Mouse (Mus musculus) frontal cortex, adult (tissue): ENCODE results near the gene Lpgat1.

Experiments used
- ATAC-seq: cut with Nextera tagmentation; 2 replicates; pipeline ENCODE4 v1.9.2; 2017; ENCODE audit warnings: mild to moderate bottlenecking, moderate library complexity, mixed read lengths; ENCODE audit not compliant: low TSS enrichment

Lpgat1 gene

DNA sequence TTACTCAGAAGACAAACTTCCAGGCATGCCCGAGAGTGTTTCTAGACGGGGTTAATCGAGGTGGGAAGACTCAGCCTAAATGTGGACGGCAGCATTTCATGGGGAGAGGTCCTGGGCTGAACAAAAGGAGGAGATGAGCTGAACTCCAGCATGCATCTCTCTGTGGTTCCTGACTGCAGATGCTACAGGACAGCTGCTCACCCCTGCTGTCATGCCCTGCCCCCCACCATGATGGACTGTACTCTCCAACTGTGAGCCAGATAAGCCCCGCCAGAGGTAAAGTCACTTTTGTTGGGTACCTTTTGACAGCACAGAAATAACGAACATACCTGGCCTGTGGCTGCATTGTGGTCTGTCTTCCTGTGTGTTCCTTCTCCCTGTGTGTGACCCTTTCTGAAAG, 88.2 kb downstream of the Lpgat1 start:
- ATAC-seq = no peak

DNA sequence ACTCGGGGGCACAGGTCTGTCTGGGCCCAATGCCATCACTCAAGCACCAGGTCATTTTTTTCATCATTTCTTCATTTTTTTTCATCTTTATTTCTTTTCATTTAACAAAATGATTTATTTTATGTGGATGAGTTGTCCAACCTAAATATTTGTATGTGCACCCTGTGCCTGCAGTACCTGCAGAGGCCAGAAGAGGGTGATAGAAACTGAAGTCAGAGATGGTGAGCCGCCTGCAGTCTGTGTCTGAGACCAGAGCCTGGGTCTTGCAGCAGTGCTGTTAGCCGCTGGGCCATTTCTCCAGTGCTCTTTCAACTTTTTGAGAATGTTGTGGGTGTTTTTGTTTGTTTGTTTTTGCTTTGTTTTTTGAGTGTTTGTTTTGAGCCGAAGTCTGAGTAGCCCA, 89.1 kb downstream of the Lpgat1 start:
- ATAC-seq = no peak

DNA sequence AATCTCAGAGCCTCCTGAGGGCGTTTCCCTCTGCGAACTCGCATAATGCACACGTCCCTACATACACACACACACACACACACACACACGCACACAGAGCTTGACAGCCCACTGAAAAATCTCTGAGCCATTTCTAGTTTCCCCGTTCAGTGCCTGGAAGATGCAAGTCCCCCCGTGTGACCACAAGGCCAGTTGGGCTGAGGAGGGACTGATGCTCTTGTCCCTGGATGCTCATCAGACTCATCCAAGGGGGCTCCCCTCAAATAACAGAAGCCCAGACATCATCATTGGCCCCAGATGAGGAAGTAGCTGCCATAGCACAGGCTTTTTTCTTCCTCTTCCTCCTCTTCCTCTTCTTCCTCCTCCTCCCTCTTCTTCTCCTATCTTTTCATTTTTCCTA, 90.3 kb downstream of the Lpgat1 start:
- ATAC-seq = no peak

DNA sequence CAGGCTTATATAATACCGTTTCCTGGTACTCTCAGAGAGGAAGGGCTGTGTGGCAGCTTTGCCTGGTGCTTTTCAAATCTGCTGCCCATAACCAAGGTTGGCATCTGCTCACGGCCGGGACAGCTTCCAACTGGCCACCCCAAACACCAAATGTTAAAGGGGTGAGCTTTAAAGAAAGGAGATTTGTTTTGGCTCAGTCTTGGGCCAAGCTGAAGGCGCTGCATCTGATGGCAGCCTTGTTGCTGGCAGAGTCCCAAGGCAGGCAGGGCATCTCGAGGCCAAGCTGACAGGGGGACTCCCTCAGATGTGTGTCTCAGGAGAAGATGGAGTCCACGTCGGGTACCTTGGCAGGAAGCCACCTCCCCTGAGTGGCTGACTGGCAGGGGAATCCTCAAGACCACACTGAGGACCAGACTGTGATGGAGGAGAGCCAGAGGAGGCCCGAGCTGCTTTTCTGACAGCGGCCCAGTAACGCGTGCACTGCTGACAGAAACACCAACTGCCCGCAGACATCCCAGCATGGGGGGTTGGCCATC, 91.1 kb downstream of the Lpgat1 start:
- ATAC-seq = peak; percentile 64; the same call in 1 of the 2 replicates

DNA sequence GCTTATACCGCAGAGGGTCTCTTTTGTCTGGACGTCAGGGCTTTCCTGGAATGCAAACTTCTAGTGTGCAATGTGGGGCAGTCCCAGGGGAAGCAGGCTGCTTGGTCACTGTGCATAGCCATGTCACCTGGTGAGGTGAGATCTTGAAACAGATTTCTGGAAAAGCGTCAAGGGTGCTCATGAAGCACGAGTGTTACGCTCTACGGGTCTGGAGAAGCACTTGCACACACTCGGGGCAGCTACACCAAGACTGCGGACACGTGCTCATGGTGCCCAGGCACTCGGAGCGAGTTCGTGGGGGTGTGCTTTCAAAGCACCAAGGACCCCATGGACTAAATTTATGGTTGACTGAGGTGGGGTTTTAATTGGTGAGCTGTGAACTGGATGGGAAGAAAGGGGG, 94.1 kb downstream of the Lpgat1 start:
- no peak for ATAC-seq

DNA sequence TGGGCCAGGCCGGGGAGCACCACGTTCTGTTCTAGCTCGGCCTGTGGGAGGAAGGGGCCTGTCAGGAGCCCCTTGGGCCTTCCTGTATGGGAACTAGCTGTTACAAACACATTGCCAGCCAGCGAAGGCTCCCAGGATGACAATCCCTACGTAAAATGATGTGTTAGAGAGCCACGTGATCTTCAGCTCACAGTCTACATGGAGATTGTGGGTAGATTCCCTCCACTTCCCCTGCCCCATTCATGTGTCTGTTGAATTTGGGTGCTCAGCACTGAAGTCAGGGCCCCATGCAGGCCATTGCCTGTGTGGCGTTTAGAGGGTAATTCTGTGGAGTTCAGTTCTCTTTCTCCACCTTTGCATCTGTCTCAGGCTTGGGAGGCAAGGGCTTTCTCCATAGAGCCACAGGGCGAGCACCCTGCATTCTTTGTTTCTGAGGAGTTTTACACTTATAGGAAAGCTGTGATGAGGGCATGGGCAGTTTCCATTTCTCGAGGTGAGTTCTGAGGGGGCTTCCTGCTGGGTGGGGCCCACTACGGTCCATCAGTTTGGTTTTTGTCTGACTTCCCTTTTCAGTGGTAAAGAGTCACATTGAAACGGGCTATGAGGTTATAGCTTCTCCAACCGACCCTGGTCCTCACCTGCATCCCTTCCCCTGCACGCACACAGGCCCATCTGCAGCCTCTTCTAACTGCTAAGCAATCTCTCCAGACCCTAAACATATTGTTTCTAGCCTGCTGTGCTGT, 95.5 kb downstream of the Lpgat1 start:
- ATAC-seq = no peak

DNA sequence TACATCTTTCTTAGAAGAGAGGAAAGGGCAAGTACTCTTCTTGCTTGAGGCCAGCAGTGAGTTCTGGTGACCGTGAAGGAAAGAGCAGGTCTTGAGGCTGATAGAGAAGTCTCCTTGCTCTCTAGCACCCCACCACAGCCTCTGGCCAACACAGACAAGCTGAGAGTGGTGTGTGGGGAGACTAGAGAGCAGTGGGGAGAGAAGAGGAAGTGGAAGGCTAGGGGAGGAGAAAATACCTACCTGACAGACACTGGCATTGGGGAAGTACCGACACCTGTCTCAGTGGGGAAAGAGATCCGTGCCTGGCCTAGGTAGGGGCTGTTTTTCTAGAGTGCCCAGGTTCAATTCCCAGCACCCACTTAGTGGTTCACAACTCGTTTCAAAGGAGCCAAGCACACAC, 96.6 kb downstream of the Lpgat1 start:
- ATAC-seq = no peak

DNA sequence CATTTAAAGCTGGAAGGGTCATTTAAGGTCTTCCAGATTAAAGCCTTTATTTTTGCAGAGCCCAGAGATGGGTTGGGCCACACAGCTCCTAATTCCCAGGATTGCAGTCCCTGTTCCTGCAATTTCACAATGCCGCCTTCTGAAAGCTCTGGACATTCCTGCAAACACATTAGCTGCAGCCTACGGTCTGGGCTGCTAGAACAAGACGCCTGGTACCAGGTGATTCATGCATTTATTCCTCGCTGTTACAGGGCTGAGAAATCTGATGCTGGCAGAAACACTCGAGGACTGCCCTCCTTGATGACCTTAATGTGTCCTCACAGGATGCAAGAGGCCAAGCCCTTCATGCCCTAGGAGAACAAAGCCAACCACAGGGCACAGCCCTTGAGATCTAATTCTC, 97.3 kb downstream of the Lpgat1 start:
- ATAC-seq = no peak

DNA sequence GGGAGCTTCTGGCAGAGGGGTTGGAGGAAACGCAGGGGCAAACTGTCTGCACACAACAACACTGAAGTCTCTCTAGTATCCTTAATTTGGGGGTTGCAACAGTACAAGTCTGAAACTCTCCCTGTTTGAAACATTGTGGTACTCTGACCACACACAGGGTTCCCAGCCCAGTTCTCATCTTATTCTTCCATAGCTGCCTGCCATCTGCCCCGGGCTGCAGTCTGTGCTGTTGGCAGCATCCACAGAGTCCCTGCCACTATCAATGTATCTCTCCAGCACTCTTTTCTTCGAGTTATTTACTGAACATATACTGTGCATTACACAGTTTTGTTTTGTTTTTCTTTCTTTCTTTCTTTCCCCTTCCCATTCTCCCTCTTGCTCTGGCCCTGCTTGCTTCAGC, 99.0 kb downstream of the Lpgat1 start:
- no peak for ATAC-seq

DNA sequence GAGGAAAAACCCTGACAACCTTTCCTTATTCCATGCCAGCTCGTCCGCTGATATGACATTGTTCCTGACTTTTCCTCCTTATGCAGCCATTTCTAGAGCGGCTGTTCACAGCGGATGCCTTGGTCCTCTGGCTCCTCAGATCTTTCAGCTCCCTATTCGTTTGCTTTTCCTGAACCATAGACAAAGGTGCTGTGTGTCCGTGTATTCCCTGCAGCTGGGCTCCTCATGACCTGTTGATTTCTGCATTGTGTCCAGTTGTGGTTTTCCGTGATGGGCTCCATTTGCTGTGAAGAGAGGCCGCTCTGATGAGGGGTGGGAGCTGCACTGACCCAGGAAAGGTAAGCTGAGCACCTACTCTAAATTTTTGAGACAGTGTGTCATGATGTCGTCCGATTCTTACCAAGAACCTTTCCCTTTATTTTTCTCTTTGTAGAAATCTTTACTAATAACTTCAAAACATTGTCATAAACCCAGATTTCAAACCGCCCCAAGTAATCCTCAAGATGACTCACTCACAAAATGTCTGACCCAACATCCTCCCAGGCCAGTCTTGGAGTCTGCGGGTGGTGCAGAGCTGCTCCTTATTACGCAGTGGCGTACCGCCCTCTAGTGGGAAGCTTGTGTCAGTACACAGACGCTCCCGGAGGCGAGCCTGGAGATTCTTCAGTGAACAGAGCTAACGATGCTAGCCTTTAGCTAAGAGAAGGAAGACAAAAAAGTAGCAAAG, 99.9 kb downstream of the Lpgat1 start:
- peak; percentile 73 for ATAC-seq

DNA sequence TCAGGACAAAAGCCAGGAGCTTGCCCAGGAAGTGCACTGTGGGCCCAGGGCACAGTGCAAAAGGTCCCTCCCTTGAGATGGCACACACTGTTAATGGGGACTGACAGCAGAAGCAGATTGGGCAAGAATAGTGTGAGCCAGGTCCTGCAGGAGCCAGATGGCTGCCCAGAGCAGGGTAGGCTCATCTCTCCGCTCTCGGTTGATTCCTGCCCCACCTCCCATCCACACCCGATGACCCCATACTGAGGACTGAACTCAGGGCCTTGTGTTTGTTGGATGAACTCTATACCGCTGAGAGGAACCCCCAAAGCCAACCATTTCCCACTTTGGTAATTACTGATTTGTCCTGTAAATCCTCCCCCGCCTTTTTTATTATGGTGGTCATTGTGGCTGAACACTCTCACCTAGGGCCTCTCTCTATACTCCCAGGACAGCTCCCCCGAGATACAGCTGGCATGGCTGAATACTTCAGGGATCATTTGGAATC, 100.6 kb downstream of the Lpgat1 start:
- no peak for ATAC-seq

DNA sequence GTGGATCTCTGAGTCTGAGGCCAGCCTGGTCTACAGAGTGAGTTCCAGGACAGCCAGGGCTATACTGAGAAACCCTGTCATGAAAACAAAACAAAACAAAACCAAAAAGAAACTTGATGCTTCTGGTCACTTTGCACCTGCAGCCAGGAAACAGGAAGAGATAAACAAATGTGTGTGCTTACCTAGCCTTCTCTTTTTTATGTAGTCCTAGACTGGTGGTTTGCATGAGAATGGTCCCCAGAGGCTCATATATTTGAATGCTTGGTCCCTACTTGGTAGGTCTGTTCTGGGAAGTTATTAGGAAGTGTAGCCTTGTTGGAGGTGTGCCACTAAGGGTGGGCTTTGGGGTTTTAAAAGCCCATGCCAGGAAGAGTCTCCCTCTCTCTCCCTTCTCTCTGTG, 101.4 kb downstream of the Lpgat1 start:
- ATAC-seq = no peak

DNA sequence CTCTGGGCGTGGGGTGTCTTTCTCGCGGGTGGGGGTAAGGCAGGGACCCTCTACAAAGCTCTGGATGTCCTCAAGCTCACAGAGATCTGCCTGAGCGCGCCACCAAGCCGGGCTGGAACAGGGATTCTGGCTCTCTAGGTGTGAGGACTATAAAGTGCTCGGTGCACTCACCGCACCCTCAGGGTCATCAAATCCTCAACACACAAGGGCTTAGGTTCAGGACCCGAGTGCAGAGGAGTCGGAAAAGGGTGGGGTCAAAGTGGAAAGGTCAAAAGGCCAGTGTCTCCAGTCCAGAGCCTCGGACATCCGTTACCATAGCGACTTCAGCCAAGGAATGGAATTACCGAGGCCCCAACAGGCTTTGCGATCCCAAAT, 103.3 kb downstream of the Lpgat1 start:
- ATAC-seq = 0 out of 2 replicates have a peak, but pooled peaks have one; percentile 6

DNA sequence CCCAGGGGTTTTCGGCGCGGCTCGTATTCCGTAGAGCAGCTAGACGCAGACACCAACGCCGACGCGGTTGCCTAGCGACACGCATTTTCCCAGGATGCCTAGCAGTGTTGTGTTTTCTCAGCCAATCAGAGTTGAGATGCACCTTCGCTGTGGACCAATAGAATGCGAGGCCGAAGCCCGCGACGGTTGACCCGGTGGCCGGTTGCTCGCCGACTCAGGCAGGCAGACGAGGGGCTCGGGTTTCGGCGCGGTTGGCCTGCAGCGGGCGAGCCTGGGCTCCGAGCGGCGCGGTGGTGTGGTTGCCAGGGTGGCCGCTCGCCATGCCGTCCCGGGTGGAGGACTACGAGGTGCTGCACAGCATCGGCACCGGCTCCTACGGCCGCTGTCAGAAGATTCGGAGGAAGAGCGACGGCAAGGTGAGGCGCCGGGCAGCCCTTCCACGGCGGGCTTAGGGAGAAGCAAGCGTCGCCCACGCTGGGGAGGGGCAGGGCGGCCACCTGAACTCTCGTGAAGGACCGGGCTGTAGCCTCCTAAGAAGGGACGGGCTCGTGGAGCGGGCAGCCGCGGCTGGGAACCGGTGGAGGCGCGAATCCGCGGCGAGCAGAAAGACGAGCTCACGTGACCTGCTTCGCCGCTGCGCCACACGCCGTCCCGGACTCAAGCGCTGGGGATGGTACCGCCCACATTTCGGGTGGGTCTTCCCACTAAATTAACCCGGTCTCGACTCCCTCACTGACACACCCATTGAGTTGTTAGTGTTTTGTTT, 103.9 kb downstream of the Lpgat1 start, which contains the start of gene Nek2:
TSS of gene Nek2 (plus strand) at position 119 of the 766 bp plus-strand sequence.
- peak; percentile 96 for ATAC-seq

DNA sequence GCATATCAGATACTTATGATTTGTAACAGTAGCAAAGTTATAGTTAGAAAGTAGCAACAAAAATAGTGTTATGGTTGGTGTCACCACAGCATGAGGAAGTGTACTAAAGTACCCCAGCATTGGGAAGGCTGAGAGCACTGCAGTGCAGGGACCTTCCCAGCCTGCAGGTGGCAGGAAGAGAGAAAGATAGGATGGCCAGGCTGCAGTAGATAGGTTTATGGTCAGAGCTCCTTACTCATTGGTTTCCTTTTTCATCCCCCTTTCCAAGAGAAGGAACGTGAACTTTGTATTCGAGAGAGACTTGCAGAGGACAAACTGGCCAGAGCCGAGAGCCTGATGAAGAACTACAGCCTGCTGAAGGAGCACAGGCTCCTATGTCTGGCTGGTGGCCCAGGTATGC, 111.5 kb downstream of the Lpgat1 start:
- peak; percentile 81; the same call in 1 of the 2 replicates for ATAC-seq

DNA sequence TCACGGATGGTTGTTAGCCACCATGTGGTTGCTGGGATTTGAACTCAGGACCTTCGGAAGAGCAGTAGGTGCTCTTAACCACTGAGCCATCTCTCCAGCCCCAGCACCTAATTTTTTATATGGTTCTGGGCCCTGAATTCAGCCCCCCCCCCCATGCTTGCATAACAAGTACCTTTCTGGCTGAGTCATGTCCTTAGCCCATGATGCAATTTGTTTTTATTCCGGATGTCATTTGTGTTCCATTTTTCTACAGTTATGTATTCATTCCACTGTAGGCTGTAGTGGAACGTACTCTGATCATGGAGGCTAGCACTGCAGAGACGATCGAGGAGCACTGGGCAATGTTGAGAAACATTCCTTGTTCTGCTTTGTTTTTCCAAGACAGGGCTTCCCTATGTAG, 115.8 kb downstream of the Lpgat1 start:
- ATAC-seq = no peak
